Mouse (Mus musculus): ENCODE data around the gene Cep72. TPM values are rescaled to one million over a fixed set of nuclear protein-coding genes. Genes with fewer than 3 reads are reported as not detected.
"Not testable (repeated sequence)": the region's sequence is repeated elsewhere in the genome, so short reads cannot be mapped to it uniquely, and the experiment has no call there.

Cep72 gene
- polyA plus RNA-seq, 1 experiment from 2014 or later, result 27.7 TPM

DNA sequence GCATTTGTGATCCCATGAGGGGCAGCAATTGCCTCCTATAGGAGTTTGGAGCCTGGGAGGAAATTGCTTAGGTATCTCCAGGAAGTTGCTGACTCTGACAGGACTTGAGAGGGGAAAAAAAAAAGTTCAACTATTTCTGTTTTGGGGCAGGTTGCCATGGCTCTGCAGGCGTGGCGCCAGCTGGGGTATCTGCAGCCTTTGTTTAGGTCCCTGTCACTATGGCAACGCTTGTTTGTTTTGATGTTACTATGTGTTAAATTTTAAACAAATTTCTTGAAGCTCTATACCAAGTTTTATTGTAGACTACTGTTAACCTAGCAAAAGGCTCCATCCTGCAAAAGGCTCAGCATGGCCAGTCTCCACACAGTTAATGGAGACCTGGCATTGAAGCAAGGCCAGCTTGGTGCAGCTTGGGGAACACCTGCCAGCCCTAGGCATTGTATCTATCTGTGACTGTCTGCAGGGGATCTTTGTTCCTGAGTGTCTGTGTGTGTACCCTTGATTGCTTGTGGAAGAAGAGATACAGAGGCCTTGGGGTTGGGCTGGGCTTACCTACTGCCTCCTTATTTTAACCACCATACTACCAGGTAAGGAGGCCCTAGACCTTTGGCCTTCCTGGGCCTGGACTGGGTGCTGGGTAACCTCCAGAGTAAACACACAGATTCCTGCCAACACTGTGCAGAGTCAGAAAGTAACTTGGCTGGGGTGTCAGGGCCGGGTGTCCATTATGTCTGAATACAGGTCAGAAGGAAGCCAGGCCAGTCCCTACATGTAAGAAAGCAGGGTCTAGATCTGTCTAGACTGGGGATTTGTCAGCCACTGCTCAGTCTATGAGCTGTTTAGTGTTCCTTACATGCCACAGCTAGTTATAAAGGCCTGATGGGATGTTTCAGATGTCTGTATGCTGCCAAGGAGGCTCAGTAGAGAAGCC is 36.7 kb downstream of the Cep72 start:
- 79% methylated on average over 4 of the region's 4 CpGs for WGBS
- no peak for DNase-seq (ENCODE audit: low spot score)
- Histone ChIP-seq H3K27me3 (ENCODE audit: low read depth, poor library complexity, severe bottlenecking) (no peaks in the 10 kb centered on the region), H3K27ac (no peak overlapping the region), H3K36me3 (no peaks in the 10 kb centered on the region), H3K4me1 (no peaks in the 10 kb centered on the region), H3K9me3 (replicated peaks) (no peaks in the 10 kb centered on the region), H3K4me3 (no peak overlapping the region)

DNA sequence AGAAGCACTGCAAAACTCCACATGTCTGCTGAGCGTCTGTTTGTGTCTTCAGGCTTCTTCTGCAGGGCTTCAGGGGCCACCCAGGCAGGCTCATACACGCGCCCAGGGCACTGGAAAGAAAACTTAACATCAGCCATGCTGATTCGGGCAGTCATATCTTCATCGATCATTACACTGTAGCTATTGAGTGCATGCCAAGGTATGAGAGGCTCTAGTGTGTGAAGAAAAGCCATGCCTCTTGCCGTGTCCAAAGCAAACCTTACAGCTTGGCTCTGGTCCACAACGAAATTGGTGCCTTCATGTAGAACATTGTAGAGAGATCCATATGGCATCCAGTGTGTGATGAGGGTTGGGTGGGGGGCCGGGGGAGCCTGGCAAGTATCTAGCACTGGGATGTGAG is 43.1 kb downstream of the Cep72 start:
- not testable (repeated sequence) for DNase-seq (ENCODE audit: low spot score); H3K4me1 ChIP-seq; H3K9me3 ChIP-seq (replicated peaks); H3K27ac ChIP-seq; H3K36me3 ChIP-seq; H3K4me3 ChIP-seq; H3K27me3 ChIP-seq (ENCODE audit: low read depth, poor library complexity, severe bottlenecking)
- 93% methylated on average over 8 of the region's 8 CpGs for whole genome bisulfite sequencing

DNA sequence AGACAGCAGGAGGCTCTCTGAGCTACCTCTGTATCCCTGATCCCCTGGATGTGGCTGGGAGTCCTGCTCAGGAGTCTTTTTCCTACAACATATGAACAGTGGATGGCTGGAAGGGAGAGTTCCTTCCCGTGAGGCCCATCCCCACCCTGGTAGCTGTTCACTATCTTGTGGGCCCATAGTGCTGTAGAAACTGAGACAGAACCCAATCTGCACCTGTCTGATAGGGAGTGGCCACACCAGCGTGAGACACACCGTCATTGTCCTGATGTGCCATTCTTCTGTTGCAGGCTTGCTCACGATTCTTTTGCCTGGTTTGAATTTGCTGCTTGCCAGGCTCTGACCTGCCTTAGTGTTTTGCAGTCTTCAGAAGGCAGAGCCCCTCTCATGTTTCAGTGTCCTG is 44.7 kb downstream of the Cep72 start:
- no peaks in the 10 kb centered on the region for H3K9me3 ChIP-seq (replicated peaks)
- H3K27me3 ChIP-seq (ENCODE audit: low read depth, poor library complexity, severe bottlenecking), result peaks cover 6% of the 10 kb centered on the region; the same call in 1 of the 2 replicates
- no peak overlapping the region for H3K27ac ChIP-seq
- no peak overlapping the region for H3K4me3 ChIP-seq
- no peaks in the 10 kb centered on the region for H3K36me3 ChIP-seq
- no peak for DNase-seq (ENCODE audit: low spot score)
- no peaks in the 10 kb centered on the region for H3K4me1 ChIP-seq
- 83% methylated on average over 4 of the region's 4 CpGs for WGBS

DNA sequence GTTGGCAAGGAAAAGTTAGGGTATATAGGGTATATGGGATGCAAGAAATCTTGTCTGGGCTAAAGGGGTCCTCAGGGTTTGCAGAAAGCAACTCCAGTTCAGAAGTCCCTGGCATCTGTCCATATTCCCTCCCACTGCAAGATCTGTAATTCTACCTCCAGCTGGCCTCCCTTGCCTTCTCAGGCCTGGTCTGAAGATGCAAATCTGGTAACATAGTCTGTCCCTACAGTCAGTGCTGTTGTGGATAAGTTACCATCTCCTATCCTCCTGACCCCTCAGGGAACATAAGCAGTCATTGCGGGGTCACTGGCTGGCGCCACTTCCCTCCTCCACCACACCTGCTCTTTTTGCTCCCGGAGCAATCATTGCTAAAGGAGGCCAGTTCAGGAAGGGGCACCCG is 46.2 kb downstream of the Cep72 start:
- DNase-seq (ENCODE audit: low spot score), result no peak
- H3K4me3 ChIP-seq, result no peak overlapping the region

DNA sequence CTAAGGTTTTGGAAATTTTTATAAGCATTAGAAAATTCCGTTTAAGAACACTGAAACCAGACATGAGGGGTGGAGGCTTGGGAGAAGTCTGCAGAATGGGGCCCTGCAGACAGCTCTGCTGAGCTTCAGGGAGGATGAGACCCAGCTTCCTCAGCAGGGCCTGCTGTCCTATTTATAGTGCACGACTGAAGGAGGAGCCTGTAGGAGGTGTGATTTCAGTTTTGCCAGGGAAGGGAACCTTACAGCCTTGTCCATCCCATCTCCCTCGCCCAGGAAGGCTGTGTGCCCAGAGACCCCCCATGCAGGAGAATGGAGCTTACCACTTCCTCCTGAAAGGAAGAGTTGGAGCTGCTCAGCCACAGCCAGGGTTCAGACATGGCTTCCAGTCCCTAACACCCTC is 51.4 kb downstream of the Cep72 start:
- Histone ChIP-seq H3K9me3 (replicated peaks) (no peaks in the 10 kb centered on the region), H3K27ac (no peak overlapping the region), H3K36me3 (no peaks in the 10 kb centered on the region), H3K4me1 (peaks cover 24% of the 10 kb centered on the region), H3K27me3 (ENCODE audit: low read depth, poor library complexity, severe bottlenecking) (peaks cover 64% of the 10 kb centered on the region), H3K4me3 (peak overlapping the region; percentile 64)
- no peak for DNase-seq (ENCODE audit: low spot score)
- 18% methylated on average over 3 of the region's 3 CpGs for WGBS

More for the DNA sequence above, 46.2 kb downstream of the Cep72 start:
- Histone ChIP-seq H3K27ac (no peak overlapping the region), H3K4me1 (no peaks in the 10 kb centered on the region), H3K27me3 (ENCODE audit: low read depth, poor library complexity, severe bottlenecking) (peaks cover 21% of the 10 kb centered on the region), H3K36me3 (no peaks in the 10 kb centered on the region), H3K9me3 (replicated peaks) (no peaks in the 10 kb centered on the region)
- WGBS, result 84% methylated on average over 4 of the region's 4 CpGs

DNA sequence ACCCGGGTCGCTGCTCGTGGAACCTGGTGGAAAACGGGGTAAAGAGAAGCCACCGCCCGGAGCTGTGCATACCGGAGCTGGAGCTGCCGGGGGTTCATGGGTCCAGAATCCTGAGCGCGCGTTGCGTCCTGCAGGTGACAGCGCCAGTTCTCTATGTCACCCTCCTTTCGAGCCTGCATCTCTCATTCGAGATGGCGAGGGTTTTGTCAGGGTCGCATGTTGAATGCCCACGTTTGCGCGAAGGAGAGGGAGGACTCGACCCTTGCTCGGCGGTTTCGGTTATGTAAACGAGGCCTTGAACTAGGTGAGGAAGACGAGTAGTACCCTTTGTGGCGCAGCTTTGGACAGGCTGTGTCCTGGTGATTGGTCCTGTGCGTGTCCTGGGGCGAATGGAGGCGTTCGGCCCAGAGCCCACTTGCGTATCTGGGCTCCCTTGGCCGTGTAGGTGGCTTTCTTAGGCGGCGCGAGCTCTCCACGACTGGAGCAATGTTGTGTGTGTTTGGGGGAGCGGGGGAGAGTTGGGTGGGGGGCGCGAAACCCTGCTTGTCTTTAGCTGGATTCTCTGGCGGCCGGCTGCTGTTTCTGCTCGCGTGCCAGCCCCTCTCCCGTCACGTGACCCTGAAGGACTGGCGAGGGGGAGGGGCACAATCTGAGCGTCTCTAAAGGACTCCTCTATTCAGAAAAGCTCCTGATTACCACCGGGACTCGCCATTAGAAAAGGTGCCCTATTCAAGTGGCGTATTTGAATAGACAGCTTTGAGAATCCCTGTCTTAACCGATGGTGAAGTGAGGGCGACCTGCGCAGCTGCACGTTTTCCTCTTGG is 52.1 kb downstream of the Cep72 start:
- peak overlapping the region; percentile 64 for H3K4me3 ChIP-seq
- H3K36me3 ChIP-seq, result no peaks in the 10 kb centered on the region
- peaks cover 65% of the 10 kb centered on the region for H3K27me3 ChIP-seq (ENCODE audit: low read depth, poor library complexity, severe bottlenecking)
- no peaks in the 10 kb centered on the region for H3K9me3 ChIP-seq (replicated peaks)
- whole genome bisulfite sequencing, result 2% methylated on average over 55 of the region's 55 CpGs
- no peak overlapping the region; the same call in 1 of the 2 replicates for H3K27ac ChIP-seq
- peaks cover 24% of the 10 kb centered on the region for H3K4me1 ChIP-seq
- DNase-seq (ENCODE audit: low spot score), result peak; percentile 77

DNA sequence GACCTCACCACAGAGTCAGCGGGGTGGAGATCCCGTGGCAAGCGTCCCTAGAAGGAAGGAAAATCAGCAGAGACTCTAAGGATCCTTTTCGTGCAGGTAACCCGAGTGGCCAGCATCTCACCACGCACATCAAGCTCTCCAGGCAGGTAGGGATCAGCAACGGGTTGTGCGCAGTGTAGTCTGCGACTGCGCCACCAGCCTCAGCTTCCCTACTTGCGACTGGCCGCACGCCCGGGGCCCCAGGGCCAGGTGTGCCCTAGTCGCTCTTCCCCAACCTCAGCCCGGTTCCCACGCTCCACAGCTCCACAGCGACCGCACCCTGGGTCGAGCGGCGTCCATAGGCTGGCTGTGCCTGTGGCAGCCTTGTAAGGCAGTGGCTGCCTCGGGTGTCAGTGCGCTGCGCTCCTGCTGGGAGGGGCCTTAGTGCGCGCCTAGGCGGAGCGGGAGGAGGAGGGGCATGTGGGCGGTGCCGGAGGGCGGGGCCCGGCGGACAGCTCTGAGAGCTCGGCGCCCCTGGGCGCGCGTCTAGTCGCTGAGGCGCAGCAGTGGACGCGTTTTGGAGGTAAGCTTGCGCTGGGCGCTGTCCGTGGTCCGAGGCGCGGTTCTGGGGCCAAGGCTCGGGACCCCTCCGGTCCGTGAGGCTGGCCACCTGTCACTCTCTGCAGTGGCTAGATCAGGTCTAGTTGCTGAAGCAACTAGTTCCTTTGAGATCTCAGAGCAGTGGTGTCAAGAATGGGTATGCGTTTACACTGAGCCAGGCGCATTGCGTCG is 53.0 kb downstream of the Cep72 start, which contains the start of gene Tppp:
Gene Tppp (plus strand): TSS at position 460 of the 771 bp plus-strand sequence.
- Histone ChIP-seq H3K27me3 (ENCODE audit: low read depth, poor library complexity, severe bottlenecking) (peaks cover 65% of the 10 kb centered on the region), H3K4me1 (peaks cover 24% of the 10 kb centered on the region), H3K27ac (peak within 1 kb of the TSS; percentile 7), H3K9me3 (replicated peaks) (no peaks in the 10 kb centered on the region), H3K36me3 (no peaks in the 10 kb centered on the region), H3K4me3 (peak within 1 kb of the TSS; percentile 64)
- peak; percentile 85 for DNase-seq (ENCODE audit: low spot score)
- under 1% methylated on average over 56 of the region's 56 CpGs for WGBS

DNA sequence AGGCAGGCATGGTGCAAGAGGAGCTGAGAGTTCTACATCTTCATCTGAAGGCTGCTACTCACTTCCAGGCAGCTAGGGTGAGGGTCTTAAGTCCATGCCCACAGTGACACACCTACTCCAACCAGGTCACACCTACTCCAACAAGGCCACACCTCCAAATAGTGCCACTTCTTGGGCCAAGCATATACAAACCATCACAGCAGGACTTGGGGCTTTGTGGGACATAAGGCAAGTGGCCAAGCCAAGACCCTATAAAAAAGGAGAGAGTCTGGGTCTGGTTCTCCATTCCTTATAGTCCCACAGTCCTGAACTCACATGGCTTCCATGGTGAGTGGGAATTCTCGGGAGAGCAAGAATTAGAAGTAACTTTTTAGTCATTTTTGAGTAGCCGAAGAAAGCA is 53.9 kb downstream of the Cep72 start:
- H3K36me3 ChIP-seq; H3K9me3 ChIP-seq (replicated peaks); DNase-seq (ENCODE audit: low spot score); H3K4me3 ChIP-seq; H3K27ac ChIP-seq: not testable (repeated sequence)
- WGBS, result 86% methylated on average over 2 of the region's 2 CpGs
- peaks cover 24% of the 10 kb centered on the region for H3K4me1 ChIP-seq
- H3K27me3 ChIP-seq (ENCODE audit: low read depth, poor library complexity, severe bottlenecking), result peaks cover 65% of the 10 kb centered on the region

DNA sequence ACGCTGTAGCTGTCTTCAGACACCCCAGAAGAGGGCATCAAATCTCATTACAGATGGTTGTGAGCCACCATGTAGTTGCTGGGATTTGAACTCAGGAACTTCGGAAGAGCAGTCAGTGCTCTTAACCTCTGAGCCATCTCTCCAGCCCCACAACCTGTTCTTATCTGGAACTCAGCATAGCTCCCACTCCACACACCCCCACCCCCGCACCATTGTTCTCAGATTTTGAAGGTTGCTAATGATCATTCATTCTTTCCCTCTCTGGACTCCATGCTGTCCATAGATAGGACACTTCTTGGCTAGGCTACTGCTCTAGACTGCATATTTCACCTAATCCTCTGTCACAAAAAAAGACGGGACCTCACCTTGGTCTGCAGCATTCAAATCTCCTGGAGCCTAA is 55.2 kb downstream of the Cep72 start:
- H3K36me3 ChIP-seq; DNase-seq (ENCODE audit: low spot score); H3K27ac ChIP-seq; H3K9me3 ChIP-seq (replicated peaks); H3K4me3 ChIP-seq: not testable (repeated sequence)
- H3K27me3 ChIP-seq (ENCODE audit: low read depth, poor library complexity, severe bottlenecking), result peaks cover 53% of the 10 kb centered on the region
- peaks cover 24% of the 10 kb centered on the region for H3K4me1 ChIP-seq
- 92% methylated on average over 4 of the region's 4 CpGs for whole genome bisulfite sequencing

DNA sequence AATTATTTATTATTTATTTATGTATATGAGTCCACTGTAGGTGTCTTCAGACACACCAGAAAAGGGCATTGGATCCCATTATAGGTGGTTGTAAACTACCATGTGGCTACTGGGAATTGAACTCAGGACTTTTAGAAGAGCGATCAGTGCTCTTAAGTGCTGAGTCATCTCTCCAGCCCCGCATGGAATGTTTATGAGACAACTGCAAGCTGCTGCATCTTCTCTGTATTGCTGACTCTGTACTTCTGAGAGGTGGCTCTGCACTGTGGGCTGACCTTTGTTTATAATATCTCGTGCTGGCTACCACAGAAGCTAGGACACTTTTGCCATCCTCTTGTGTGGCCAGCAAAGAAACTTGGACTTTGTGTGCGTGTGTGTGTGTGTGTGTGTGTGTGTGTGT is 60.6 kb downstream of the Cep72 start:
- Histone ChIP-seq H3K36me3 (no peaks in the 10 kb centered on the region), H3K4me1 (no peaks in the 10 kb centered on the region), H3K27ac (no peak overlapping the region), H3K9me3 (replicated peaks) (no peaks in the 10 kb centered on the region), H3K4me3 (no peak overlapping the region), H3K27me3 (ENCODE audit: low read depth, poor library complexity, severe bottlenecking) (peaks cover 6% of the 10 kb centered on the region; the same call in 1 of the 2 replicates)
- DNase-seq (ENCODE audit: low spot score), result no peak
- 82% methylated on average over 4 of the region's 4 CpGs for WGBS

DNA sequence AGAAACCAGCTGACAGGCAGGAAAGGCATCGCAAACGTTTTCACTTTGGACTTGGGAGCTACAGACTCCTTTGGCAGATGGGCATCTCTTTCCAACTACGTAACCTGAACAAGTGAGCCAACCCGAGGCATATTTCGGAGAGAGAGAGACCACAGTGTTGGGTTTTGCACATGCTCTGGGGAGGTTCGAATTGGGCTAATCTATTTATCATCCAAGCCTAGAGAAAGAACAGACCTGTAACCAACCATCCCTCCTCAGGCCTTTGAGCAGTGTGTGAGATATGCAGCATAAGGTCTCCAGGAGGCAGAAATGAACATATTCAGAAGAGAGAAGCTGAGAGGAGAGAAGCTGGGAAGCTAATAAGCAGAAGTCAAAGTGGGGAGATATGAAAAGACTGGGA is 61.1 kb downstream of the Cep72 start:
- H3K36me3 ChIP-seq, result no peaks in the 10 kb centered on the region
- H3K27ac ChIP-seq, result no peak overlapping the region
- no peak for DNase-seq (ENCODE audit: low spot score)
- no peaks in the 10 kb centered on the region for H3K4me1 ChIP-seq
- H3K9me3 ChIP-seq (replicated peaks), result no peaks in the 10 kb centered on the region
- no peak overlapping the region for H3K4me3 ChIP-seq
- 82% methylated on average over 6 of the region's 6 CpGs for WGBS
- H3K27me3 ChIP-seq (ENCODE audit: low read depth, poor library complexity, severe bottlenecking), result 0 out of 2 replicates have a peak, but pooled peaks cover 6% of the 10 kb centered on the region

DNA sequence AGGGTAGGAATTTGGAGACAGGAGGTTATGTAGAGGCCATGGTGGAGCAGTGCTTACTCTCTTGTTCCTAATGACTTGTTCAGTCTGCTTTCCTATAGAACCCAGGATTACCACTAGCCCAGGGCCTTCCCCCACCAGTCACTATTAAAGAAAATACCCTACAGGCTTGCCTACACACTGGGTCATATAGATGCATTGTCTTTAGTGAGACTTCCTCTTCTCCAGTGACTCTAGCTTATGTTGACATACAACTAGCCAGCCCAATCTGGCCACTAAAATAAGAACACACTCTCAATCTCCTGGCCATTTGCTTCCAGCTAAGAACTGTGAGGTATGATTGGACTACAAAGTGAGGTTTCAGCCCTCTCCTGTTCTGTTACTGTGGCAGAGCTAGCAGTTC is 61.6 kb downstream of the Cep72 start:
- no peak for DNase-seq (ENCODE audit: low spot score)
- 0 out of 2 replicates have a peak, but pooled peaks cover 3% of the 10 kb centered on the region for H3K27me3 ChIP-seq (ENCODE audit: low read depth, poor library complexity, severe bottlenecking)
- H3K9me3 ChIP-seq (replicated peaks), result no peaks in the 10 kb centered on the region
- H3K4me3 ChIP-seq, result no peak overlapping the region
- no peaks in the 10 kb centered on the region for H3K36me3 ChIP-seq
- no peaks in the 10 kb centered on the region for H3K4me1 ChIP-seq
- no peak overlapping the region for H3K27ac ChIP-seq
